Mouse (Mus musculus) neural tube, embryonic 14.5 days (tissue): ENCODE results near the gene Ehhadh. TPM values are rescaled to one million over a fixed set of nuclear protein-coding genes. Genes with fewer than 3 reads are reported as not detected.
A peak's percentile ranks its signal among the peaks of the same experiment; 100 is the strongest.

Experiments used
- ATAC-seq: fragments of 200-750 bp; cut with Nextera tagmentation; 2 replicates; pipeline ENCODE4 v1.8.0; 2017; ENCODE audit warnings: low read depth, mild to moderate bottlenecking, moderate TSS enrichment, moderate library complexity
- H3K27ac ChIP-seq: fragments of 300-500 bp; sonication (generic); 2 replicates; pipeline ENCODE4 v1.5.1; 2014; ENCODE audit warnings: low read depth, mild to moderate bottlenecking, control low read depth, low read length, moderate library complexity, mixed read lengths
- H3K27me3 ChIP-seq: fragments of 300-500 bp; sonication (generic); 2 replicates; pipeline ENCODE4 v1.6.1; 2014; ENCODE audit warnings: low read length; ENCODE audit not compliant: control insufficient read depth, insufficient read depth
- H3K36me3 ChIP-seq: fragments of 300-500 bp; sonication (generic); 2 replicates; pipeline ENCODE4 v1.6.1; 2014; ENCODE audit warnings: low read length, mixed read lengths; ENCODE audit not compliant: control insufficient read depth, insufficient read depth
- H3K4me1 ChIP-seq: fragments of 300-500 bp; sonication (generic); 2 replicates; pipeline ENCODE4 v1.6.1; 2014; ENCODE audit warnings: low read length; ENCODE audit not compliant: control insufficient read depth, insufficient read depth
- H3K4me2 ChIP-seq: fragments of 300-500 bp; sonication (generic); 2 replicates; pipeline ENCODE4 v1.6.1; 2014; ENCODE audit warnings: mild to moderate bottlenecking, low read depth, low read length, control low read depth
- H3K4me3 ChIP-seq: fragments of 300-500 bp; sonication (generic); 2 replicates; pipeline ENCODE4 v1.5.1; 2014; ENCODE audit warnings: low read depth, low read length, control low read depth, mixed read lengths
- H3K9ac ChIP-seq: fragments of 300-500 bp; sonication (generic); replicated peaks from 2 replicates; pipeline ENCODE4 v1.6.1; 2014; ENCODE audit warnings: low read depth, mild to moderate bottlenecking, control low read depth, low read length, mixed read lengths
- H3K9me3 ChIP-seq: fragments of 300-500 bp; sonication (generic); 2 replicates; pipeline ENCODE4 v1.6.1; 2016; ENCODE audit warnings: low read length; ENCODE audit not compliant: control insufficient read depth
- whole genome bisulfite sequencing: fragments of 180-500 bp; shearing (Covaris S2); extraction: QIAGEN DNeasy Blood & Tissue Kit; methylation state at CpG from one replicate; pipeline ENCODE4 v1.1.7; 2014; 5-methylcytosine and 5-hydroxymethylcytosine counted together
- polyA plus RNA-seq: library from polyadenylated mRNA; unstranded; fragments of >200 nt; fragmentation: Nextera tagmentation; extraction: Ambion mirVana; gene quantifications from 2 replicates; pipeline ENCODE4 v1.2.1, GENCODE M21; 2014

Gene Ehhadh
- polyA plus RNA-seq, 1 experiment from 2014 or later, result 2.0 TPM

- no peak for ATAC-seq
- no peak overlapping the region for H3K27ac ChIP-seq
- H3K9me3 ChIP-seq, result no peaks in the 10 kb centered on the region
- H3K27me3 ChIP-seq, result no peaks in the 10 kb centered on the region
- WGBS, result 43% methylated on average over 5 of the region's 5 CpGs
- no peak overlapping the region for H3K9ac ChIP-seq
- no peaks in the 10 kb centered on the region for H3K4me1 ChIP-seq
- no peak overlapping the region for H3K4me3 ChIP-seq
- H3K36me3 ChIP-seq, result no peaks in the 10 kb centered on the region
- no peak overlapping the region for H3K4me2 ChIP-seq
These were observed 42.1 kb upstream of the Ehhadh start for GRCm38 (mm10) chr16:21829711-21830110.

GRCm38 (mm10) chr16:21827581-21827980 lies 40.0 kb upstream of the Ehhadh start:
- Histone ChIP-seq H3K4me3 (no peak overlapping the region), H3K27ac (no peak overlapping the region), H3K27me3 (no peaks in the 10 kb centered on the region), H3K36me3 (no peaks in the 10 kb centered on the region), H3K9me3 (no peaks in the 10 kb centered on the region), H3K4me2 (no peak overlapping the region), H3K4me1 (no peaks in the 10 kb centered on the region), H3K9ac (no peak overlapping the region)
- 79% methylated on average over 4 of the region's 4 CpGs for WGBS
- ATAC-seq, result no peak

GRCm38 (mm10) chr16:21827153-21827552 lies 39.5 kb upstream of the Ehhadh start:
- no peak for ATAC-seq
- H3K4me1 ChIP-seq, result no peaks in the 10 kb centered on the region
- no peak overlapping the region for H3K4me2 ChIP-seq
- no peak overlapping the region for H3K4me3 ChIP-seq
- no peak overlapping the region for H3K9ac ChIP-seq
- H3K27me3 ChIP-seq, result no peaks in the 10 kb centered on the region
- H3K36me3 ChIP-seq, result no peaks in the 10 kb centered on the region
- 64% methylated on average over 4 of the region's 4 CpGs for WGBS
- H3K9me3 ChIP-seq, result no peaks in the 10 kb centered on the region
- no peak overlapping the region for H3K27ac ChIP-seq

GRCm38 (mm10) chr16:21825612-21826031 lies 38.0 kb upstream of the Ehhadh start:
- Histone ChIP-seq H3K27me3 (no peaks in the 10 kb centered on the region), H3K4me1 (no peaks in the 10 kb centered on the region), H3K36me3 (no peaks in the 10 kb centered on the region), H3K27ac (no peak overlapping the region), H3K9ac (no peak overlapping the region), H3K4me2 (no peak overlapping the region), H3K9me3 (no peaks in the 10 kb centered on the region), H3K4me3 (no peak overlapping the region)
- WGBS, result 74% methylated on average over 9 of the region's 9 CpGs
- no peak for ATAC-seq

GRCm38 (mm10) chr16:21818629-21819028 lies 31.0 kb upstream of the Ehhadh start:
- no peak for ATAC-seq
- Histone ChIP-seq H3K27me3 (no peaks in the 10 kb centered on the region), H3K27ac (no peak overlapping the region), H3K36me3 (no peaks in the 10 kb centered on the region), H3K4me1 (peaks cover 3% of the 10 kb centered on the region; the same call in 1 of the 2 replicates), H3K9ac (no peak overlapping the region), H3K4me3 (no peak overlapping the region), H3K4me2 (no peak overlapping the region), H3K9me3 (no peaks in the 10 kb centered on the region)
- 61% methylated on average over 8 of the region's 8 CpGs for WGBS

GRCm38 (mm10) chr16:21818132-21818531 lies 30.5 kb upstream of the Ehhadh start:
- ATAC-seq, result no peak
- H3K4me1 ChIP-seq, result peaks cover 3% of the 10 kb centered on the region; the same call in 1 of the 2 replicates
- no peaks in the 10 kb centered on the region for H3K36me3 ChIP-seq
- no peak overlapping the region for H3K4me2 ChIP-seq
- no peak overlapping the region for H3K4me3 ChIP-seq
- H3K27me3 ChIP-seq, result no peaks in the 10 kb centered on the region
- 42% methylated on average over 9 of the region's 9 CpGs for WGBS
- no peak overlapping the region for H3K9ac ChIP-seq
- H3K27ac ChIP-seq, result no peak overlapping the region
- H3K9me3 ChIP-seq, result no peaks in the 10 kb centered on the region

GRCm38 (mm10) chr16:21815669-21816010 lies 28.0 kb upstream of the Ehhadh start:
- H3K9ac ChIP-seq, result no peak overlapping the region
- H3K27ac ChIP-seq, result no peak overlapping the region
- H3K27me3 ChIP-seq, result no peaks in the 10 kb centered on the region
- H3K4me1 ChIP-seq, result peaks cover 3% of the 10 kb centered on the region; the same call in 1 of the 2 replicates
- no peak overlapping the region for H3K4me3 ChIP-seq
- no peaks in the 10 kb centered on the region for H3K36me3 ChIP-seq
- ATAC-seq, result peak; percentile 84
- peak overlapping the region; percentile 14; the same call in 1 of the 2 replicates for H3K4me2 ChIP-seq
- 15% methylated on average over 7 of the region's 7 CpGs for WGBS
- H3K9me3 ChIP-seq, result no peaks in the 10 kb centered on the region

- peaks cover 3% of the 10 kb centered on the region; the same call in 1 of the 2 replicates for H3K4me1 ChIP-seq
- no peaks in the 10 kb centered on the region for H3K27me3 ChIP-seq
- WGBS, result 48% methylated on average over 11 of the region's 11 CpGs
- no peak overlapping the region for H3K9ac ChIP-seq
- H3K4me2 ChIP-seq, result peak overlapping the region; percentile 14; the same call in 1 of the 2 replicates
- ATAC-seq, result peak; percentile 60; the same call in 1 of the 2 replicates
- no peak overlapping the region for H3K4me3 ChIP-seq
- H3K9me3 ChIP-seq, result no peaks in the 10 kb centered on the region
- H3K36me3 ChIP-seq, result no peaks in the 10 kb centered on the region
- H3K27ac ChIP-seq, result no peak overlapping the region
These were observed 27.5 kb upstream of the Ehhadh start for GRCm38 (mm10) chr16:21814861-21815668.

GRCm38 (mm10) chr16:21813164-21813834 lies 25.7 kb upstream of the Ehhadh start:
- Histone ChIP-seq H3K27me3 (no peaks in the 10 kb centered on the region), H3K36me3 (no peaks in the 10 kb centered on the region; the same call in 1 of the 2 replicates), H3K4me1 (peaks cover 3% of the 10 kb centered on the region; the same call in 1 of the 2 replicates), H3K4me2 (no peak overlapping the region), H3K27ac (no peak overlapping the region), H3K4me3 (no peak overlapping the region), H3K9ac (no peak overlapping the region), H3K9me3 (no peaks in the 10 kb centered on the region)
- no peak for ATAC-seq
- 71% methylated on average over 6 of the region's 6 CpGs for WGBS
